Comparison of ENCODE assay signal across 10 mouse cellular contexts in genomic region chr11:30265666-30266065, GRCm38 (mm10). TPM values are rescaled to one million over a fixed set of nuclear protein-coding genes. Genes with fewer than 3 reads are reported as not detected.
A peak's percentile ranks its signal among the peaks of the same experiment; 100 is the strongest.
DNase-seq lines count a peak whose midpoint lies in the region; ATAC-seq and TF ChIP-seq lines count a peak whose summit lies in the region.
"Had no signal": no experiment of that assay in that cellular context is flagged by ENCODE, and none has a peak within 500 bp of the region (broad histone marks: within the 10 kb centered on the region; RNA-seq: fewer than 3 reads in every experiment).

No protein-coding gene starts in this region.

- H3K9ac ChIP-seq in hindbrain, postnatal 0 days (replicated peaks; ENCODE audit: low read length): peak overlapping the region; percentile 95
- peak overlapping the region; percentile 30; the same call in 1 of the 2 replicates for H3K9ac ChIP-seq in neural tube, embryonic 12.5 days

- peak overlapping the region; percentile 94 for H3K4me3 ChIP-seq in layer of hippocampus, adult 2 months
- H3K4me3 ChIP-seq in embryonic fibroblast, embryonic 13.5 days (ENCODE audit: insufficient read depth, low read length): peak overlapping the region; percentile 80
- H3K4me3 ChIP-seq in hindbrain, postnatal 0 days (ENCODE audit: low read length): peak overlapping the region; percentile 93
- peak overlapping the region; percentile 28 for H3K4me3 ChIP-seq in neural tube, embryonic 12.5 days

- peak overlapping the region; percentile 84 for H3K4me2 ChIP-seq in hindbrain, postnatal 0 days (ENCODE audit: low read depth, low read length)
- H3K4me2 ChIP-seq in neural tube, embryonic 12.5 days (replicated peaks): peak overlapping the region; percentile 54

- H3K4me1 ChIP-seq in embryonic fibroblast, embryonic 13.5 days (ENCODE audit: control insufficient read depth, insufficient read depth, low read length): peaks cover 3% of the 10 kb centered on the region; the same call in 1 of the 2 replicates
- 0 out of 2 replicates have a peak, but pooled peaks cover 3% of the 10 kb centered on the region for H3K4me1 ChIP-seq in hindbrain, postnatal 0 days (ENCODE audit: insufficient read depth, low read length)
- H3K4me1 ChIP-seq in neural tube, embryonic 12.5 days: peaks cover 20% of the 10 kb centered on the region

- TF ChIP-seq CTCF in layer of hippocampus, adult 2 months (conservative IDR thresholded peaks at IDR 0.05): no peak
- TF ChIP-seq CTCF in embryonic fibroblast, embryonic 13.5 days (IDR thresholded peaks at IDR 0.05; ENCODE audit: borderline replicate concordance, insufficient read depth, low read length): no peak
- no peak for TF ChIP-seq CTCF in hindbrain, postnatal 0 days (IDR thresholded peaks at IDR 0.05; ENCODE audit: low read depth)

- 58% methylated on average over 2 of the region's 2 CpGs for WGBS in hindbrain, postnatal 0 days
- WGBS in neural tube, embryonic 12.5 days: 83% methylated on average over 2 of the region's 2 CpGs

- DNase-seq in layer of hippocampus, adult 2 months (ENCODE audit: low spot score in 2 of 2): no peak
- no peak for DNase-seq in layer of hippocampus, postnatal 25 days (ENCODE audit: extremely low spot score in 1 of 2, low spot score in 1 of 2)
- no peak for DNase-seq in hindbrain, postnatal 0 days (ENCODE audit: low spot score)
- DNase-seq in adipocyte (ENCODE audit: low spot score): no peak
- no peak for DNase-seq in adrenal gland, adult 18-20 months (ENCODE audit: low spot score in 2 of 2)
- DNase-seq in thymus, postnatal 10 days (ENCODE audit: low spot score in 2 of 2): no peak
- DNase-seq: layer of hippocampus, postnatal 36 days; thymus, postnatal 36 days had no signal

- no peak for TF ChIP-seq POLR2A in embryonic fibroblast, embryonic 13.5 days (IDR thresholded peaks at IDR 0.05; ENCODE audit: low read depth, low read length)

- ATAC-seq in hindbrain, postnatal 0 days: no peak
- no peak for ATAC-seq in neural tube, embryonic 12.5 days (ENCODE audit: low FRiP score, low read depth)

- H3K27me3 ChIP-seq in hindbrain, postnatal 0 days (ENCODE audit: insufficient read depth, low read length): no peaks in the 10 kb centered on the region
- no peaks in the 10 kb centered on the region for H3K27me3 ChIP-seq in neural tube, embryonic 12.5 days (replicated peaks)

- H3K27ac ChIP-seq in layer of hippocampus, adult 2 months: peak overlapping the region; percentile 99
- peak overlapping the region; percentile 46 for H3K27ac ChIP-seq in embryonic fibroblast, embryonic 13.5 days (ENCODE audit: insufficient read depth, low read length)
- no peak overlapping the region for H3K27ac ChIP-seq in hindbrain, postnatal 0 days
- no peak overlapping the region for H3K27ac ChIP-seq in neural tube, embryonic 12.5 days

- H3K36me3 ChIP-seq in hindbrain, postnatal 0 days (ENCODE audit: insufficient read depth, low read length): no peaks in the 10 kb centered on the region
- H3K36me3 ChIP-seq in neural tube, embryonic 12.5 days: no peaks in the 10 kb centered on the region

- no peaks in the 10 kb centered on the region for H3K9me3 ChIP-seq in hindbrain, postnatal 0 days (ENCODE audit: low read length)
- no peaks in the 10 kb centered on the region for H3K9me3 ChIP-seq in neural tube, embryonic 12.5 days

RNA-seq across cellular contexts. Expression of gene Sptbn1, which starts 2.3 kb away (rescaled TPM):
- 100 to 1,000 TPM; 564 to 576 TPM for total RNA-seq in layer of hippocampus, adult 2 months (2021)
- 100 to 1,000 TPM; 558 to 629 TPM for total RNA-seq in layer of hippocampus, postnatal 25 days (2021)
- 268 and 314 TPM in 2 replicates for polyA plus RNA-seq in embryonic fibroblast, embryonic 13.5 days (2011; ENCODE audit: insufficient read length, low read depth, missing spikeins)
- total RNA-seq in hindbrain, postnatal 0 days (2014; rRNA removed): 247 and 255 TPM in 2 replicates
- 161 and 162 TPM in 2 replicates for polyA plus RNA-seq in hindbrain, postnatal 0 days (2015; fragmentation: Nextera tagmentation; extraction: Ambion mirVana)
- 110 and 122 TPM in 2 replicates for polyA plus RNA-seq in neural tube, embryonic 12.5 days (2016; fragmentation: Nextera tagmentation; extraction: Ambion mirVana)
- 100 to 1,000 TPM; 265 to 300 TPM for total RNA-seq in adrenal gland, adult 18-20 months (2021)

Comparison
In these comparisons a context has a peak if more than half of its experiments do, and no peak if none do; other contexts are left out.
1. H3K27ac ChIP-seq: peak in layer of hippocampus, adult 2 months (single experiment) and embryonic fibroblast, embryonic 13.5 days (single experiment); none in hindbrain, postnatal 0 days (single experiment) and neural tube, embryonic 12.5 days (single experiment).
2. H3K4me3 ChIP-seq: peak in every context shown above with its lines; median percentile 94 in layer of hippocampus, adult 2 months; 93 in hindbrain, postnatal 0 days; 80 in embryonic fibroblast, embryonic 13.5 days; 28 in neural tube, embryonic 12.5 days.